ENCODE assay signal across 19 mouse cellular contexts in the genomic region with DNA sequence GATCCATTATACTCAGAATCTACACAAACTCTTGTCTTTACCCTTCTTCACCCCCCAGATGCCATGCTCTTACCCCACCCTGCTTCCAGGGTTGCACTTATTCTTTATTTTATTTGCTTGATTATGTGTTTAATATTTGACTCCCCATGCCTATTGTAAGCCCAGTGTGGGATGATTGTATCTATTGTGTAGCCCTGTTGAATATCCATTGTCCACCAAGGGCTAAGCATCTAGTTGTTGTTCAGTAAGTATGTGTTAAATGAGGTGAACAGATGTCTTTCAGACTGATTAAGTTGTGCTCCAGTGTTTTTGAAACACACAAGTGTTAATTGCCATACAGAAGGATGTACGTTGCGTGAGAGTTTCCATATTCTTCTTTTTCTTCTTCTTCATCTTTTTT. TPM values are rescaled to one million over a fixed set of nuclear protein-coding genes. Genes with fewer than 3 reads are reported as not detected.
"Had no signal": no experiment of that assay in that cellular context is flagged by ENCODE, and none has a peak within 500 bp of the region (broad histone marks: within the 10 kb centered on the region; RNA-seq: fewer than 3 reads in every experiment).

No protein-coding gene starts in this region.

- DNase-seq: lung, adult 18-20 months; lung, embryonic 14.5 days; lung, postnatal 10 days; lung, postnatal 4 days; midbrain, embryonic 14.5 days; right cerebral cortex, adult 18-20 months; right cerebral cortex, postnatal 25 days; right cerebral cortex, postnatal 4 days; spleen, adult 18-20 months; thymus, adult 18-20 months; thymus, postnatal 14 days; thymus, postnatal 36 days had no signal

- ATAC-seq: midbrain, embryonic 16.5 days had no signal

- H3K36me3 ChIP-seq: midbrain, embryonic 10.5 days; midbrain, embryonic 12.5 days; neural tube, embryonic 13.5 days; neural tube, embryonic 15.5 days had no signal

- H3K4me3 ChIP-seq: midbrain, embryonic 10.5 days; midbrain, embryonic 12.5 days; myocyte; neural tube, embryonic 13.5 days; neural tube, embryonic 15.5 days had no signal

- H3K9me3 ChIP-seq: midbrain, embryonic 10.5 days; midbrain, embryonic 12.5 days; neural tube, embryonic 13.5 days; neural tube, embryonic 15.5 days had no signal

- H3K9ac ChIP-seq: lung, embryonic 14.5 days; midbrain, embryonic 12.5 days; neural tube, embryonic 13.5 days; neural tube, embryonic 15.5 days had no signal

- H3K4me2 ChIP-seq: lung, embryonic 14.5 days; midbrain, embryonic 12.5 days; neural tube, embryonic 13.5 days; neural tube, embryonic 15.5 days had no signal

- H3K27me3 ChIP-seq: midbrain, embryonic 12.5 days; neural tube, embryonic 13.5 days; neural tube, embryonic 15.5 days had no signal

- H3K27ac ChIP-seq: midbrain, embryonic 10.5 days; midbrain, embryonic 12.5 days; neural tube, embryonic 13.5 days; neural tube, embryonic 15.5 days had no signal

RNA-seq across cellular contexts. Expression of gene Adgrl3, which starts 44.1 kb away (rescaled TPM):
- total RNA-seq: megakaryocyte-erythroid progenitor cell, adult 5-6 weeks had no signal
